Mouse (Mus musculus): ENCODE data around the gene Thsd4.

DNA sequence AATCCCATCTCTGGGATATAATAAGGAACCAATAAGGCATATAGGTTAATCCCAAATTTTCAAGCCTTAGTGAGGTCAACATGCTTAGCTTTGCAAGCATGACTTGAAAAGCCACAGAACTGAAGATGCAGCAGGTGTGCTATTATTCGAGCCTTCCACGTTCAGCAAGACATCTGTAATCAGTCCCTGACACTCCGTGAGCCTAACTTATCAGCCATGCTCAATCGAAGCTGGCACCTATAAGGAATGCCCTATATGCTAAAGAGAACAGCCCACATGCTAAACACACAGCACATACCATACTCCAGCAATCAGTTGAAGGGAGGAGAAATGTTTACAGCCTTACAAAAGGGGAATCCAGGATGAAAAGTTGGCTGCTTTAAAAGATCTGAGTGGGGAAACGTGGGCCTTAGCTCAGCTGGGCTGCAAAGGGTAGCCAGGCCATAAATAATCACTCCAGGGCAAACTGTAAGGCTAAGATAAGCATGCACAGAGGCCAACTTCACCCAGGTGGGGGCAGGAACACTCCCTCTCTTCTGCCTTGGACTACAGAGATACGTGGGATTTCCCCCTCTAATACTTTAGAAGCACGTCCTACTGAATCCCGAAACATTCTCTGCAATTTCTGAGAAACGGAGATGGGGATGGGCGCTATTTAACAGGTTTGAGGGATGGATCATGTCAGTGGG, 154.1 kb downstream of the Thsd4 start:
- no peak for TF ChIP-seq POLR2A (IDR thresholded peaks at IDR 0.05; ENCODE audit: borderline replicate concordance, control insufficient read depth, low read depth, low read length)
- TF ChIP-seq CTCF (IDR thresholded peaks at IDR 0.05; ENCODE audit: control insufficient read depth, insufficient read depth, low read length): no peak
